Mouse (Mus musculus) hindbrain, postnatal 0 days (tissue): ENCODE measurements at regions not wholly inside any gene's neighbourhood (a gene's known extent, or its start where the extent isn't known, plus 50 kb on each side); places are given as distances from the start of the nearest gene placed in this dataset.

ENCODE experiments used
- ATAC-seq: fragments of 200-750 bp; cut with Nextera tagmentation; 2 replicates; pipeline ENCODE4 v1.8.0; 2017; ENCODE audit warnings: mild to moderate bottlenecking, moderate TSS enrichment, moderate library complexity
- DNase-seq: peaks from one replicate; pipeline ENCODE4 v3.0.0-alpha.2; 2015; ENCODE audit warnings: low spot score
- H3K27ac ChIP-seq: fragments of 300-500 bp; sonication (generic); 2 replicates; pipeline ENCODE4 v1.5.1; 2014; ENCODE audit warnings: mild to moderate bottlenecking
- H3K27me3 ChIP-seq: fragments of 300-500 bp; sonication (generic); 2 replicates; pipeline ENCODE4 v1.6.1; 2014; ENCODE audit warnings: low read length, mixed read lengths; ENCODE audit not compliant: insufficient read depth
- H3K36me3 ChIP-seq: fragments of 300-500 bp; sonication (generic); 2 replicates; pipeline ENCODE4 v1.6.1; 2014; ENCODE audit warnings: low read length, mixed read lengths; ENCODE audit not compliant: insufficient read depth
- H3K4me1 ChIP-seq: fragments of 300-500 bp; sonication (generic); 2 replicates; pipeline ENCODE4 v1.6.1; 2014; ENCODE audit warnings: antibody characterized with exemption, low read length, mixed read lengths; ENCODE audit not compliant: insufficient read depth
- H3K4me2 ChIP-seq: fragments of 300-500 bp; sonication (generic); 2 replicates; pipeline ENCODE4 v1.6.1; 2014; ENCODE audit warnings: low read depth, mild to moderate bottlenecking, low read length, moderate library complexity, mixed read lengths
- H3K4me3 ChIP-seq: fragments of 300-500 bp; sonication (generic); 2 replicates; pipeline ENCODE4 v1.5.1; 2014; ENCODE audit warnings: low read length
- H3K9ac ChIP-seq: fragments of 300-500 bp; sonication (generic); replicated peaks from 2 replicates; pipeline ENCODE4 v1.6.1; 2014; ENCODE audit warnings: mild to moderate bottlenecking, low read length, moderate library complexity, mixed read lengths
- H3K9me3 ChIP-seq: fragments of 300-500 bp; sonication (generic); 2 replicates; pipeline ENCODE4 v1.6.1; 2016; ENCODE audit warnings: low read length, mixed read lengths
- CTCF ChIP-seq: IDR thresholded peaks from 2 replicates; pipeline ENCODE4 v1.5.1; 2016; ENCODE audit warnings: antibody characterized with exemption, control low read depth, low read depth
- WGBS: fragments of 180-500 bp; shearing (Covaris S2); extraction: QIAGEN DNeasy Blood & Tissue Kit; methylation state at CpG from one replicate; pipeline ENCODE4 v1.1.7; 2014; 5-methylcytosine and 5-hydroxymethylcytosine counted together

GRCm38 (mm10) chr6:11198562-11199271, 708.6 kb downstream of the Ndufa4 start:
- 72% methylated on average over 5 of the region's 5 CpGs for WGBS

GRCm38 (mm10) chr6:11198089-11198488, 709.2 kb downstream of the Ndufa4 start:
- no peak for TF ChIP-seq CTCF
- no peak for ATAC-seq
- no peaks in the 10 kb centered on the region for H3K4me1 ChIP-seq
- no peaks in the 10 kb centered on the region for H3K27me3 ChIP-seq
- H3K36me3 ChIP-seq, result no peaks in the 10 kb centered on the region
- H3K9ac ChIP-seq, result no peak overlapping the region
- H3K4me3 ChIP-seq, result no peak overlapping the region
- H3K4me2 ChIP-seq, result no peak overlapping the region
- no peaks in the 10 kb centered on the region for H3K9me3 ChIP-seq
- H3K27ac ChIP-seq, result no peak overlapping the region
- WGBS, result 70% methylated on average over 3 of the region's 3 CpGs
- DNase-seq, result no peak

More at GRCm38 (mm10) chr6:11198562-11199271, 708.6 kb downstream of the Ndufa4 start:
- Histone ChIP-seq H3K4me3 (no peak overlapping the region), H3K27ac (no peak overlapping the region), H3K4me1 (no peaks in the 10 kb centered on the region), H3K27me3 (no peaks in the 10 kb centered on the region), H3K9ac (no peak overlapping the region), H3K9me3 (no peaks in the 10 kb centered on the region), H3K36me3 (no peaks in the 10 kb centered on the region), H3K4me2 (no peak overlapping the region)
- DNase-seq (peak; percentile 18), ATAC-seq (no peak)
- TF ChIP-seq CTCF, result no peak
